Mouse (Mus musculus): ENCODE results near the gene Rab15. TPM values are rescaled to one million over a fixed set of nuclear protein-coding genes. Genes with fewer than 3 reads are reported as not detected.

Rab15 gene
- total and polyA plus RNA-seq, 3 experiments, result 2.7 to 22.7 TPM; not detected in 1

GRCm38 (mm10) chr12:76868463-76869198 is 45.9 kb upstream of the Rab15 start:
- no peaks in the 10 kb centered on the region; a peak in 1 of 4 replicates for H3K36me3 ChIP-seq (ENCODE audit: control insufficient read depth in 1 of 2, insufficient read depth in 2 of 2, low read length in 2 of 2)
- H3K27ac ChIP-seq (ENCODE audit: control insufficient read depth, low read depth, low read length), result no peak overlapping the region
- TF ChIP-seq ZKSCAN1 (IDR thresholded peaks at IDR 0.05; ENCODE audit: low read depth, low read length) (no peak), MXI1 (IDR thresholded peaks at IDR 0.05; ENCODE audit: low read depth, low read length) (no peak), USF1 (IDR thresholded peaks at IDR 0.05; ENCODE audit: low read depth, low read length) (no peak), CHD2 (IDR thresholded peaks at IDR 0.05; ENCODE audit: low read length) (no peak)
- no peaks in the 10 kb centered on the region for H3K79me2 ChIP-seq (ENCODE audit: control insufficient read depth, insufficient read depth, low read length, poor library complexity)
- no peak for DNase-seq (ENCODE audit: low read depth, low spot score)
- no peak overlapping the region for H3K9ac ChIP-seq (ENCODE audit: control insufficient read depth, low read depth, low read length, poor library complexity, severe bottlenecking)
- no peaks in the 10 kb centered on the region for H3K4me1 ChIP-seq (ENCODE audit: control insufficient read depth in 1 of 2, insufficient read depth in 2 of 2, low read length in 2 of 2)
- H3K27me3 ChIP-seq (ENCODE audit: control insufficient read depth in 1 of 2, insufficient read depth in 2 of 2, low read length in 2 of 2), result no peaks in the 10 kb centered on the region
- H3K4me3 ChIP-seq (ENCODE audit: control insufficient read depth in 1 of 2, insufficient read depth in 1 of 2, low read depth in 2 of 2, low read length in 2 of 2), result no peak overlapping the region
- H3K9me3 ChIP-seq (replicated peaks; ENCODE audit: insufficient read depth, low read length), result no peaks in the 10 kb centered on the region

- no peak overlapping the region for H3K4me3 ChIP-seq (ENCODE audit: control insufficient read depth in 1 of 2, insufficient read depth in 1 of 2, low read depth in 2 of 2, low read length in 2 of 2)
- TF ChIP-seq ZMIZ1 (IDR thresholded peaks at IDR 0.05; ENCODE audit: low read depth, low read length), result no peak
- no peak for TF ChIP-seq MAZ (IDR thresholded peaks at IDR 0.05; ENCODE audit: low read depth, low read length)
- TF ChIP-seq RCOR1 (IDR thresholded peaks at IDR 0.05; ENCODE audit: low read depth, low read length), result no peak
- TF ChIP-seq ZNF384 (IDR thresholded peaks at IDR 0.05; ENCODE audit: low read depth, low read length), result no peak
- no peak for TF ChIP-seq SMC3 (IDR thresholded peaks at IDR 0.05; ENCODE audit: low read depth, low read length)
- TF ChIP-seq MAX (IDR thresholded peaks at IDR 0.05; ENCODE audit: low read length), result no peak
- TF ChIP-seq ETS1 (IDR thresholded peaks at IDR 0.05; ENCODE audit: low read depth, low read length), result no peak
- TF ChIP-seq SIN3A (IDR thresholded peaks at IDR 0.05; ENCODE audit: low read length), result no peak
- TF ChIP-seq BHLHE40 (IDR thresholded peaks at IDR 0.05; ENCODE audit: borderline replicate concordance, low read depth, low read length), result no peak
- TF ChIP-seq MAFK (IDR thresholded peaks at IDR 0.05; ENCODE audit: borderline replicate concordance, low read depth, low read length), result no peak
- no peak for TF ChIP-seq MXI1 (IDR thresholded peaks at IDR 0.05; ENCODE audit: low read depth, low read length)
- no peak for TF ChIP-seq NELFE (IDR thresholded peaks at IDR 0.05; ENCODE audit: low read depth, low read length)
- no peak for TF ChIP-seq TBP (IDR thresholded peaks at IDR 0.05; ENCODE audit: low read depth, low read length)
- no peak for TF ChIP-seq EP300 (IDR thresholded peaks at IDR 0.05; ENCODE audit: low read depth in 1 of 2, low read length in 2 of 2)
- TF ChIP-seq E2F4 (IDR thresholded peaks at IDR 0.05; ENCODE audit: borderline replicate concordance, low read depth, low read length), result no peak
- no peak for TF ChIP-seq GATA1 (IDR thresholded peaks at IDR 0.05; ENCODE audit: low read depth, low read length)
- TF ChIP-seq USF1 (IDR thresholded peaks at IDR 0.05; ENCODE audit: low read depth, low read length), result no peak
- TF ChIP-seq MEF2A (IDR thresholded peaks at IDR 0.05; ENCODE audit: extremely low read depth, insufficient replicate concordance, low read depth, low read length, poor library complexity, severe bottlenecking), result no peak
- TF ChIP-seq USF2 (IDR thresholded peaks at IDR 0.05; ENCODE audit: borderline replicate concordance in 1 of 2, insufficient read depth in 1 of 2, low read depth in 1 of 2, low read length in 2 of 2), result no peak
- no peak for TF ChIP-seq CHD2 (IDR thresholded peaks at IDR 0.05; ENCODE audit: low read length)
- no peaks in the 10 kb centered on the region for H3K4me1 ChIP-seq (ENCODE audit: control insufficient read depth in 1 of 2, insufficient read depth in 2 of 2, low read length in 2 of 2)
- no peaks in the 10 kb centered on the region; a peak in 1 of 4 replicates for H3K36me3 ChIP-seq (ENCODE audit: control insufficient read depth in 1 of 2, insufficient read depth in 2 of 2, low read length in 2 of 2)
- no peaks in the 10 kb centered on the region for H3K79me2 ChIP-seq (ENCODE audit: control insufficient read depth, insufficient read depth, low read length, poor library complexity)
- H3K9me3 ChIP-seq (replicated peaks; ENCODE audit: insufficient read depth, low read length), result no peaks in the 10 kb centered on the region
- no peak for DNase-seq (ENCODE audit: low read depth, low spot score)
- H3K27ac ChIP-seq (ENCODE audit: control insufficient read depth, low read depth, low read length), result no peak overlapping the region
- H3K27me3 ChIP-seq (ENCODE audit: control insufficient read depth in 1 of 2, insufficient read depth in 2 of 2, low read length in 2 of 2), result no peaks in the 10 kb centered on the region
- no peak overlapping the region for H3K9ac ChIP-seq (ENCODE audit: control insufficient read depth, low read depth, low read length, poor library complexity, severe bottlenecking)
Observed at GRCm38 (mm10) chr12:76867586-76868280, 45.0 kb upstream of the Rab15 start.
